Mouse (Mus musculus) cerebellum, adult 2 months (tissue): ENCODE results near the gene Sppl3.

Experiments used
- CTCF ChIP-seq: fragments of 200-500 bp; IDR thresholded peaks from 2 replicates; pipeline ENCODE4 v1.5.1; 2011; ENCODE audit warnings: low read depth, mild to moderate bottlenecking, control low read depth, low read length, moderate library complexity, borderline replicate concordance; ENCODE audit not compliant: insufficient read depth
- POLR2A ChIP-seq: fragments of 200-500 bp; IDR thresholded peaks from 2 replicates; pipeline ENCODE4 v1.6.1; 2011; ENCODE audit warnings: low read length, control low read depth, borderline replicate concordance; ENCODE audit not compliant: insufficient read depth

DNA sequence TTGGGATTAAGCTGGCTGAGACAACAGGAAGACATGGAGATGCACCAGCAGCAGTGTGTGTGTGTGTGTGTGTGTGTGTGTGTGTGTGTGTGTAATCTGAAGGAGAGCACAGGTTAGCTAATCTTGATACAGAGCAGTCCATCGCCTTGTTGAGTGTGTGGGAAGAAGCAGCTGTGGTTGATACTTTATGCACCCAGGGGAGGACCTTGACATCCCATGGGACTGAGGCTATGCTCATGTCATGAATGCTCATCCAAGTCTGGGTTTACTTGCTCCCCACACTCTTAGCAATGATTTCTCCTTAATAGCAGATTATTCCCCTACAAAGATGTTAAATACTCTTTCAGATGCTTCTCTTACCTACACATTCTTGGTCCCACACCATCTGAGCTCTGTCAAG, 24.3 kb downstream of the Sppl3 start:
- TF ChIP-seq CTCF (no peak), POLR2A (no peak)
